Mouse (Mus musculus) thymus, adult 2 months (tissue): ENCODE data around the gene Ccdc69.

Experiments
- CTCF ChIP-seq: fragments of 200-500 bp; IDR thresholded peaks from 2 replicates; pipeline ENCODE4 v1.5.1; 2012; ENCODE audit warnings: mild to moderate bottlenecking, control low read depth, low read length, moderate library complexity, borderline replicate concordance; ENCODE audit not compliant: control insufficient read depth, poor library complexity, insufficient read depth; ENCODE audit errors: extremely low read depth
- POLR2A ChIP-seq: fragments of 200-500 bp; IDR thresholded peaks from 2 replicates; pipeline ENCODE4 v1.6.1; 2012; ENCODE audit warnings: mild to moderate bottlenecking, low read length, control low read depth, moderate library complexity; ENCODE audit not compliant: control insufficient read depth, poor library complexity, insufficient read depth; ENCODE audit errors: extremely low read depth

GRCm38 (mm10) chr11:55031991-55032280, 46.0 kb downstream of the Ccdc69 start:
- TF ChIP-seq CTCF (no peak), POLR2A (no peak)
